Mouse (Mus musculus) natural killer cell, adult 2 months (primary cell): ENCODE data around the gene Kansl1.
A peak's percentile ranks its signal among the peaks of the same experiment; 100 is the strongest.

Source experiments
- DNase-seq, 2 experiments: peaks; one replicate each; pipeline ENCODE4 v3.0.0; 2022; ENCODE audit warnings: low spot score in 2 of 2

Kansl1 gene

DNA sequence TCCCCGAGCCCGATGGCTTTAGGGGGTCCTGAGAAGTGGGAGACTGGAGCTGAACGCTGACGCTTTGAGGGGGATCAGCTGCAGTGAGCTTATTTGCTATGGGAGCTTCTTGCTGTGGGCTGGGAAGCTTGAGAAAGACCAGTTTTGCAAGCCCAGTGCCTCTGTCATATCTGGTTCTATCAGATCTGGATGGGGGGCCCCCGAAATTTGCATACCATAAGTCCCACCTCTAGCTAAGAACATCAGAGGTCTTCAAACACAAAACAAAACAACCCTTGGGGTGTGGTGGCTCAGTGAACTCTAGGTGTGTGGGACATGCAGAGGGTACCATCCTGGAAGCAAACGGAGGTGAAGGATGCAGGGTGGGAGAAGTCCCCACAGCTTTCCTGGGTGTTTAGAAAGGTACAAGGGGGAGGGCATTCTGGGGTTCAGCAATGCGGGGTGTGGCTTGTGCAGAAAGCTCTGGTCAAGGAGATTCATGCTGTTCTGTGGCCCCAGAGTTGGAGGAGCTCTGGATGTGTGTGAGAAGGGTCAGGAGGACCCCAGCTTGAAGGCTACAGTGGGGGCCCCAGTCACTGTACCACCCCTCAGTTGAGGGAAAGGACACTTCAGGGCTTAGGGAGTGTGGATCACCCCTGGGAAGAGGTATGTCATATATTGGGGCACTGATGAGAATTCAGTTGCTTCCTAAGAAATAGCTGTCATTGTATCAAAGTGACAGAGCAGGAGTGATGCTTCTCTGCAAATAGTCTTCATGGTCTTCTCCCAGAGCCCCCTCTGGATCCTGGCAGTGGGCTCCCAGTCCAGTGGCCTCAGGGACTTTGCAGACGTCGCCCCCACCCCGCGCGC, 159.1 kb downstream of the Kansl1 start:
- DNase-seq = no peak

DNA sequence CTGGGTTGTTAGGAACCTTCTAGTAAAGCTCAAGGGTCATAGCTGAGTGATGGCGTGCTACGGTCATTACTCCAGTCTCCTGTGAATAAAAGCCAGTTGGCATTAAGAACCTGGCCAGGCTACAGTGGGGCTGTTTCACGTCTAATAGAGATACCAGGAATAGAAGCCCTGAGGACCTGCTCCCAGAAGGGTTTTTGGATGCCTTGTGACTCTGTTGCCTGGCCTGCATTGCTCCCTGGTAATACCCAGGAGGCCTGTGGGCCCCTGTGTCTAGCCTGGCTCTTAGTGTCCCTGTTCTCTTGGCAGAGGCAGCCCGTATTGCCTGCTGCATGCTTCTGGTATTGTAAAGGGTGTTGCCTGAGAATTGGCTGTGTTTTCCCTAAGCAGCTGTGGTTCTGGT, 161.5 kb downstream of the Kansl1 start:
- no peak for DNase-seq

DNA sequence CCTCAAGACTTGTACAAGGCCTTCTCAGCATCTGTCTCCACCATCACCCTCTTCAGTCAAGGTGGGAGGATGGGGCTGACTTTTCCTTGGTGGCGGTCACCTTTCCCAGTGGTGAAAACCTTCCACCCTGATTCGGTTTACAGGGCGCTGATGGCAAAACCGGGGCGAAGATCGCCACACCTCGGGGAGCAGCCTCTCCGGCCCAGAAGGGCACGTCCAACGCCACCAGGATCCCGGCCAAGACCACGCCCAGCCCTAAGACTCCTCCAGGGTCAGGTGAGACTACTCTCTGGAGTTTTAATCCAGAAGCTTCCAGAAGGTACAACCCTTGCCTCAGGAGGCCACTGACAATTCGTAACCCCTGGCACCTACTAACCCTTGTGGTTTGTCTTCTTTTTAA, 162.2 kb downstream of the Kansl1 start:
- DNase-seq = no peak

DNA sequence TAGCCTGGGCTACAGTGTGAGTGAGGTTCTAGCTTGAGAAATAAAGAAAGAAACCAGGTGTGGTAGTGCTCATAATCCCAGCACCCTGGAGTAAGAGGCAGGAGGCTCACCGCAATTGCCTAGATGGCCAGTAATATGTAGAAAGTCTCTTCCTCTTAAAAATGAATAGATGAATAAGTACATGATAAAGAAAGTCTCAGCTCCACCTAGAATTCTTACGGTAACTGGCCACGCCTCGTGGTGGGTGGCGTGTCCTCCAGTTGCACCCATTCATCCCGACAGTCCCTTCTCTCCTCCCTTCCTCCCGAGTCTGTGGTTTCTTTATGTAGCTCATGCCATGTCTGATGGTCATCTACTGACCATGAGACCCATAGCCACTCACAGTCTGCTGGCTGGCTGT, 162.9 kb downstream of the Kansl1 start:
- DNase-seq = no peak

DNA sequence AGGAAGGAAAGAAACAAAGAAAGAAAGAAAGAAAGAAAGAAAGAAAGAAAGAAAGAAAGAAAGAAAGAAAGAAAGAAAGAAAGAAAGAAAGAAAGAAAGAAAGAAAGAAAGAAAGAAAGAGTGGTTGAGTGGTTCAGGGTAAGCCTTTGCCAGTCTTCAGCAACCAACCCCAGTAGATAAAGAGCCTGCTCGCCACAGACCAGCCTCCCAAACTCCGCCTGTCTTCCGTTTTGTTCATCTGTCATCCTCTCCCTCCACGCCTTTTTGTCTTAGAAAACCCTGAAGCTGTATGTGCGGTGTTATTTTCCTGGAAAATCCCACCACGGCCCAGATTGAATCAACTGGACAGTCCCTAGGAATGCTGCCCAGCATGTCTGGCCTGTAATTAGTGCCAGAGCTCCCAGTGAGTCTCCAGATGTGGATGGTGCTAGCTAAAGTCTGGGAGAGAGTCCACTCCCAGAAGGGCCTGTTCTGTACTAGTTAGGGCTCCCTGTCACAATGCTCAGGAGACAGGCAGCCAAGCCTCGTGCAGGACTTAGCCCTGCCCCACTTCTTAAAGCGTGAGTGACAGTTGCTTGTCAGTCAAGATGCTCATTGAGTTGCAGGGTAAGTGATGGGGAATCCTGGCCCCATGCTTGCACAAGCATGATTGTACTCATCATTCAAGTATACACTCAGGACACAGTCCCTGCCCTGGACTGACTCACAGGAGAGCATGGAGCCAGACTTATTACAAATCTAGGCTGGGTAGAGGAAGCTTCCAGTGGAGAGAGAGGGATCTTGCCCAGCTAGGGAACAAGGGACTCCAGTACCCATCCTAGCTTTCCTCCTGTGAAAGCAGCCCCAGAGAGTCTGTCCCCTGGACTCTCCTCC, 165.3 kb downstream of the Kansl1 start:
- no peak for DNase-seq

DNA sequence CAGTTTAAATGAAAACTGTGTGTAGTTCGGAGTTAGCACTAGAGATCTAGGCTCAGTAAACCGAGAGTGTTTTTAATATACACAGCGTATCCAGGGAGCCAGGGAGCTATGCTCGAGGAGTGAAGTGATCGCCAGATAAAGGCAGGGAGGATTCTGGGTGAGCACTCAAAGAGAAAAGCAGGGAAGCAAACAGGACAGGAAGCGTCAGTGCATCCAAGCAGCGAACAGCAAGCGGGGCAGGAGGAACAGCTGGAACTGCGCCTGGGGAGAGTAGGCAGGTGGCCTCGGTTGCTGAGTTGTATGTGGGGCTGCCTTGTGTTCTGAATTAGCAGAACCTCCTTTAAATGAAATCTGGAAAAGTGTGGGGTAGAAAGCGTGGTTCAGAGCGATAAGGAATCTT, 166.0 kb downstream of the Kansl1 start:
- no peak for DNase-seq

DNA sequence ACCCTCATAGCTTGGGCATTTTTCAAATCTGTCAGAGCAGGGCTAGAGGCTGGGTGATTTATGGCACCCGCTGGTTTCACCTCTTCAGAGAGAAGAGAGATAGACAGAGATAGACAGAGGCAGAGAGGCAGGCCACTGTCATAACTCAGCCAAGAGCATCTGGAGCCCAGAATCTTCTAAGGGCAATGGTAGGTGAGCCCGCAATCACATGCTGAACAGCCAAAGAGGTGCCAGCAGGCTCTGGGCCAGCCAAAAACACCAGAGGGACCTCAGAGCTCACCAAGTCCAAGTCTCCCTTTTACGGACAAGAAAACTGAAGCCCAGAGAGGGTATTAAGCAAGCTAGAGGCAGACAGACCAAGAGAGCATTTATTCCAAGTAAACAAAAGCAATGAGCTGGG, 171.0 kb downstream of the Kansl1 start:
- DNase-seq = no peak

DNA sequence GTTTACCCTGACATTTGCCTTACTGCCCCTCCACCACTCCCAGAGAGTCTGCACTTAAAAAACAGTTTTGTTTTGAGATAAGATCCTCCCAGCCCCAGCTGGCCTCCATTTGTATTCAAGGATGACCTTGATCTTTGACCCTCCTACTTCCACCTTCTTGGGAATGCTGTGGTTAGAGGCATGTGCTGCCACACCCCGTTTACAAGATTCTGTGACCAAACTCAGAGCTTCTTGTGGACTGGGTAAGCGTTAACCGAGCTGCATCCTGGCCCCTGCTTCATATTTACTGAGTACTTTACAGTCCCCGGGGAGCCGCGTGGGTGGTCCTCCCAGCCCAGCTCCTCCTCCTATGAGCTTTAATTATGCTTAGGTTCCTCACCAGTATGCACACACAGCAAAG, 173.0 kb downstream of the Kansl1 start:
- DNase-seq = no peak

DNA sequence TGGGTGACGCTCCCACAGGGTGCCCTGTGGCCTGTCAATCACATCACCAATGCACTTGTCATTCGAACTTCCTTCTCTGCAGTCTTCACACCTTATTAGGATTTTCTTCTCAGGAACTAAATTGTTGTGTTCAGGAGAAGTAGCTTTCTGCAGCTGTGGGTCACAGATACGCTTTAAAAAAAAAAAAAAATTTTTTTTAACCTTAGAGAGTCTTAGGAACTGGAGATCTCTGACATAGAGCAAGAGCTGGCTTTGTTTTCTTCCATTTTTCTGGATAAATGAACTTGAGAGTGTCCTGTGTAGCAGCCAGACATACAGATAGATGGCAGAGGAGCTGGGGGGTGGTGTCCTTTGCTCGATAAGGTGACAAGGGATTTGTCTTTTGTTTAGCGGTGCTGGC, 173.5 kb downstream of the Kansl1 start:
- DNase-seq = no peak

DNA sequence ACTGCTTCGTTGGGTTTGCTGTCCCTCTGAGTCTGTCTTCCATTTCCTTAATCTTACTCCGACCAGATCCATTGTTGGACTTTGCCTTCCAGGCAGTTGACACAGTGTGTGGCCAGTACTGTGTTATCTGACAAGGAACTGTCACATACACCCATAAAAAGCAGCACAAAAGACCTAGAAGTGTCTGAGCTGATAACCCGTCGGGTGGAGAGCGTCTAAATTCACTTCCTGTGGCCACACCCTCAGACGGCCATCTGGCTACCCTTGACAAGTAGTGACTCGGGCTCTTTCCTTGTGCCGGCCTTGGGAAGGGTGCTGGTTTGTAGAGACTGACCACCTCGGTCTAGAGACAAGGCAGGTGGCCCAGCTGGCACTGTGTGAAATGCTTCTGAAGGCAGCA, 175.4 kb downstream of the Kansl1 start:
- DNase-seq = no peak

DNA sequence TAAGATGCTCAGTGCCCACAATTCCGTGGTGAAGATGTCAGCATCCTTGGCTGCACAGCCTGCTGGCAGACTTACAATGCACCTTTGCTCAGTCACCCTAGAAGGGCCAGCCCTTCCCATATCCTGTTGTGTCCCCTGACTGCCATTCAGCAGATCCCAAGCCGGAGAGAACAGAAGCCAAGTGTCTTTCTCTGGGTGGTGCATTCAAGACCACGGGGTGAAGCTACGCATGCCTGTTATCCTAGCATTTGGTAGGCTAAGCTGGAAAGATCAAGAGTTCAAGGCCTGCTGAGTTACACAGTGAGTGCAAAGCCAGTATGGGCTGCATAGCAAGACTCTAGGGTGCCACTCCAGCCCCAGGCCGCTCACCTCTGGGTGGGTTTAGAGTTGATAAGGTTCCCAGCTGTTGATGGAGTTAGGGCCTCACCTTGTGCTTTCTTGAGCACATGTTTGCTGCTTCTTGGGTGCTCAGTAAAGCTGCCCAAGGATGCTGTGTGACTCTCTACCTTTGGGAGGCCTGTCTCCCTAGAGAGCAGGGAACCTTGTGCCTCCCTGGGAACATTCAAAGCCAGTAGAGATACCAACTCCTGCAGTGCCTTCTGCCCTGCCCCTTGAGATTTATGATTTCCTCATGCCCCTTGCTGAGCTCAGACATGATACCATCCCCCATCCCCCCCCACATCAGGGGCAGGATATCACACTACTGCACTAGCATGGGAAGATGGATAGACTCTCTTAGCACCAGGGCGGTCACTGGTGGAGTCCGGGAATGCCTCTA, 176.0 kb downstream of the Kansl1 start:
- no peak for DNase-seq

DNA sequence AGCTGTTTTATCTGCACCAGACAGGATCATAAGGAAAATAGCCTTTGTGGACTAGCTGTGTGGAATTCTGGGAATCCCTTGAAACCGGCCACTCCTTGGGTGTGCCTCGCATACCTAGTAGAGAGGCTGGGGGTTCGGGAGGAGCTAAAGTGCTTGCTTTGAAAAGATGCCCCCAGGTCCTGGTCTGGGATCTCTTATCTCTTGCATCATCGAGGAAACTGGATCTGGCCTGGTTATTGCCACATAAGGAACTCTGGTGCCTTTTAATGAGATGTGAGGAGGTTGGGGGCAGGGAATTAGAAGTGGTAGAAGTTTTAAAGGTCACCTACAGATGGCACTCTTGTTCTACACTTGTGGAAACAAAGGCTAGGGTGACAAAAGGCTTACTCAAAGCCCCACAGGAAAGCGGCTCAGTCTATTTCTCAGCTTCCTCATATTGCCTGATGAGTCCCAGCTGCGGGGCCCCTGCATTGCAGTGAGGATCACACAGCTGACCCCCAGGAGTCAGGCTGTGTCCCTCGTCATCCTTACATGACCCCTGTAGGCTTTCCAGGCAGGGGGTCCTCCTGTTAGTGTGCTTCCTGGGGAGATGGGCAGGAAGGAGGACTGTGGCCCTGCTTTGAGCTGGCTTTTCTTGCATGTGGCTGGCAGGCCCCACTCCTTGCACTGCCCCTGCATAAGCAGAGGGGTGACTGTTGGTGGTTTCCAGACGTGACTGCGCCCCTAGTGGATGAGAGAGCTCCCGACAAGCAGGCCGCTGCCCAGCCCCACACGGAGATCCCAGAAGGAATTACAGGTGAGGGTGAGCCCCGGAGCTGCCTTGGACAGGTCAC, 179.2 kb downstream of the Kansl1 start:
- peak; percentile 7 to 40 for DNase-seq

DNA sequence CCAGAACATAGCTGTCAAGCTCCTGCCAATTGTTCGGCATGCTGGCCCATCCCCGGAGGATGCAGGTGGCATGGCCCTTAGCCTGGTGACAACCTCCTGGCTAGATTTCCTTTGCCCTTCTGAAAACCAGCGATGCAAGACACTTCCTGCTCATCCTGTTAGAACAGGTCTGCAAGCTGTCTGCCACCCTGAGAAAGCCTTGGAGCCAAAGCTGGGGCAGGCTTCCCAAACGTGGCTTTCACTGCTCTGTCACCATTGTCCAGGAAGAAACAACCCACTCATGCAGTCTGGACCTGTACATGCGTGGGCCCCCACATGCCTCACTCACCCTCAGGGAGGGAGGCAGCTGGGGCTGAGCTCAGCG, 179.8 kb downstream of the Kansl1 start:
- DNase-seq = no peak

DNA sequence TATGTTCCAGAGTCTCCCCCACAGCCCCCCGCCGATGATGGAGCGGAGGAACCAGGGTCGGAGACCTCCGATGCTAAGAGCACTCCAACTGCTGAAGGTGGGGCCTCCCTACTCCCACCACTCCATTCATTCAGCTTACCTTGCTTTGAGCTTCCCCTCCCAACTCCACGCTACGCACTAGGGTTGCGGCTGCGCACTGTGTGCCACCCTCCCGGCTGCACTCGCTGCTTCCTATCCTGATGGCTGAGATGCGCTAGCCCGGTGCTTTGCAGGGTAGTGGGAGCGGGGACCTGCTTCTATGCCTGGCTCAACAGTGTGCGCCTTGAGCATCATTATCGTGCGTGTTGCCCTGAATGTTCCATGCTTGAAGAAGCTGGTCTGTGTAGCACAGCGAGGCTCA, 181.5 kb downstream of the Kansl1 start:
- DNase-seq = no peak
